Mouse (Mus musculus) G1E (cell line): ENCODE results near the gene Dapp1. TPM values are rescaled to one million over a fixed set of nuclear protein-coding genes. Genes with fewer than 3 reads are reported as not detected.

ENCODE experiments used
- ATAC-seq: 2 replicates; pipeline ENCODE4 v1.8.0; 2016; ENCODE audit warnings: mild to moderate bottlenecking; ENCODE audit not compliant: insufficient number of reproducible peaks, poor library complexity, low FRiP score, severe bottlenecking; ENCODE audit errors: extremely low read depth
- DNase-seq: peaks from one replicate; pipeline ENCODE4 v3.0.0; 2012; ENCODE audit warnings: low spot score
- H3K27me3 ChIP-seq: 2 replicates; pipeline ENCODE4 v1.6.1; 2012; ENCODE audit warnings: mild to moderate bottlenecking, low read length, inconsistent platforms; ENCODE audit not compliant: insufficient read depth
- H3K36me3 ChIP-seq: replicated peaks from 2 replicates; pipeline ENCODE3; 2012; ENCODE audit warnings: mild to moderate bottlenecking, inconsistent platforms
- H3K4me1 ChIP-seq: 2 replicates; pipeline ENCODE4 v1.6.1; 2012; ENCODE audit warnings: low read depth, low read length, inconsistent platforms, mixed read lengths; ENCODE audit not compliant: insufficient read depth
- H3K4me3 ChIP-seq: 2 replicates; pipeline ENCODE4 v1.5.1; 2012; ENCODE audit warnings: low read depth, mild to moderate bottlenecking, inconsistent platforms, low read length, moderate library complexity, mixed read lengths
- H3K9me3 ChIP-seq: replicated peaks from 2 replicates; pipeline ENCODE4 v1.6.1; 2012; ENCODE audit warnings: inconsistent platforms
- CTCF ChIP-seq: IDR thresholded peaks from 2 replicates; pipeline ENCODE4 v1.5.1; 2012; ENCODE audit warnings: low read depth, low read length, inconsistent platforms, mixed read lengths
- GATA1 ChIP-seq: IDR thresholded peaks from 2 replicates; pipeline ENCODE4 v1.6.1; 2012; ENCODE audit warnings: borderline replicate concordance, low read length, inconsistent platforms, mixed read lengths
- GATA2 ChIP-seq: IDR thresholded peaks from 2 replicates; pipeline ENCODE4 v1.6.1; 2012; ENCODE audit warnings: low read depth, low read length, inconsistent platforms, borderline replicate concordance
- POLR2AphosphoS5 ChIP-seq: IDR thresholded peaks from 2 replicates; pipeline ENCODE4 v1.6.1; 2012; ENCODE audit warnings: low read depth, low read length, inconsistent platforms; ENCODE audit not compliant: insufficient replicate concordance
- TAL1 ChIP-seq: conservative IDR thresholded peaks from 2 replicates; pipeline ENCODE4 v1.6.1; 2012; ENCODE audit warnings: low read depth, low read length, inconsistent platforms, mixed read lengths
- polyA plus RNA-seq: library from polyadenylated mRNA; stranded (reverse); fragments of >175 nt; gene quantifications from 2 replicates; pipeline ENCODE4 v1.2.3, GENCODE M21; 2012
- total RNA-seq, 2 experiments: library from RNA; stranded (forward) in 1 of 2; stranded (reverse) in 1 of 2; fragments of 200-1000 nt in 1 of 2; fragments of >200 nt in 1 of 2; fragmentation: Nextera tagmentation in 1 of 2; gene quantifications; 2 replicates each; pipeline ENCODE4 v1.2.3; 2014 to 2017

Gene Dapp1
- total and polyA plus RNA-seq, 3 experiments, result 37.2 to 441 (median 301) TPM

- no peak overlapping the region for H3K4me3 ChIP-seq
- H3K36me3 ChIP-seq, result no peaks in the 10 kb centered on the region
- ATAC-seq (no peak), DNase-seq (no peak)
- H3K9me3 ChIP-seq, result no peaks in the 10 kb centered on the region
- peaks cover 14% of the 10 kb centered on the region; the same call in 1 of the 2 replicates for H3K27me3 ChIP-seq
- no peak for TF ChIP-seq CTCF
- TF ChIP-seq POLR2AphosphoS5, result no peak
- TF ChIP-seq GATA1, result no peak
- TF ChIP-seq GATA2, result no peak
- TF ChIP-seq TAL1, result no peak
- H3K4me1 ChIP-seq, result peaks cover 23% of the 10 kb centered on the region
Observed at GRCm38 (mm10) chr3:137995486-137995885, 14.1 kb upstream of the Dapp1 start.

DNA sequence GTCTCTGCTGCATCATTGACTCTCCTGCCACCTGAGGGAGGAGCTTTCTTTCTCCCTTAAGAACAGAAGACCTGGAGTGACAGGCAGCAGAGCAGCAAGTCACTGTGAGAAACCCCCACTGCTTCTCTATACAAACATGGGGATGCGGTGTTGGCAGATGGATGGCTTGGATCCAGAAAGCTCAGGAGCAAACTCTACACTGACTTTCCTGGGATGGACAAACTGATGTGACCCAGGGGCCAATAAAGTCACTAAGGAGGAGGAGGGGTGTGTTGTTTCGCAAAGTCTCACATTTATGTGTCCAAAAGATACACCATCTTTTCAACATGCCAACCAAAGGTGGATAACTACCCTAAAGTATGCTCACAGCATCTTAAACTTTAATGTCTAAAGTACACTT, 12.9 kb upstream of the Dapp1 start:
- no peaks in the 10 kb centered on the region for H3K36me3 ChIP-seq
- no peak overlapping the region for H3K4me3 ChIP-seq
- no peak for TF ChIP-seq GATA1
- no peak for TF ChIP-seq GATA2
- no peak for TF ChIP-seq TAL1
- TF ChIP-seq POLR2AphosphoS5, result no peak
- TF ChIP-seq CTCF, result no peak
- DNase-seq, result no peak
- no peaks in the 10 kb centered on the region for H3K9me3 ChIP-seq
- peaks cover 23% of the 10 kb centered on the region for H3K4me1 ChIP-seq
- H3K27me3 ChIP-seq, result peaks cover 14% of the 10 kb centered on the region; the same call in 1 of the 2 replicates
- no peak for ATAC-seq

- H3K9me3 ChIP-seq, result peaks cover 3% of the 10 kb centered on the region; the same call in 1 of the 2 replicates
- DNase-seq (no peak), ATAC-seq (no peak)
- TF ChIP-seq TAL1, result no peak
- 0 out of 2 replicates have a peak, but pooled peaks have one; percentile 21 for TF ChIP-seq CTCF
- H3K27me3 ChIP-seq, result peaks cover 10% of the 10 kb centered on the region; the same call in 1 of the 2 replicates
- no peak overlapping the region for H3K4me3 ChIP-seq
- H3K4me1 ChIP-seq, result peaks cover 20% of the 10 kb centered on the region
- no peaks in the 10 kb centered on the region for H3K36me3 ChIP-seq
Observed at GRCm38 (mm10) chr3:137992366-137992765, 11.0 kb upstream of the Dapp1 start.

GRCm38 (mm10) chr3:137991183-137991582, 9.8 kb upstream of the Dapp1 start:
- peaks cover 3% of the 10 kb centered on the region; the same call in 1 of the 2 replicates for H3K9me3 ChIP-seq
- H3K36me3 ChIP-seq, result no peaks in the 10 kb centered on the region
- TF ChIP-seq CTCF, result peak; percentile 93
- TF ChIP-seq POLR2AphosphoS5, result no peak
- peak; percentile 96 for ATAC-seq
- H3K27me3 ChIP-seq, result peaks cover 10% of the 10 kb centered on the region; the same call in 1 of the 2 replicates
- no peak overlapping the region for H3K4me3 ChIP-seq
- peak; percentile 74 for DNase-seq
- peaks cover 22% of the 10 kb centered on the region for H3K4me1 ChIP-seq

- TF ChIP-seq POLR2AphosphoS5 (no peak), GATA2 (no peak), TAL1 (no peak), CTCF (no peak), GATA1 (no peak)
- Histone ChIP-seq H3K27me3 (0 out of 2 replicates have a peak, but pooled peaks cover 5% of the 10 kb centered on the region), H3K36me3 (no peaks in the 10 kb centered on the region), H3K4me3 (no peak overlapping the region), H3K4me1 (peaks cover 32% of the 10 kb centered on the region), H3K9me3 (peaks cover 3% of the 10 kb centered on the region; the same call in 1 of the 2 replicates)
- no peak for ATAC-seq
- no peak for DNase-seq
Observed at GRCm38 (mm10) chr3:137989405-137989804, 8.1 kb upstream of the Dapp1 start.

- TF ChIP-seq GATA2, result no peak
- TF ChIP-seq GATA1, result no peak
- no peak for TF ChIP-seq CTCF
- no peak for TF ChIP-seq TAL1
- TF ChIP-seq POLR2AphosphoS5, result no peak; the same call in 1 of the 2 replicates
- no peaks in the 10 kb centered on the region for H3K27me3 ChIP-seq
- ATAC-seq (peak; percentile 17; the same call in 1 of the 2 replicates), DNase-seq (no peak)
- H3K9me3 ChIP-seq, result no peaks in the 10 kb centered on the region
- H3K4me3 ChIP-seq, result peak overlapping the region; percentile 76
- peaks cover 38% of the 10 kb centered on the region for H3K36me3 ChIP-seq
- H3K4me1 ChIP-seq, result peaks cover 50% of the 10 kb centered on the region
Observed at GRCm38 (mm10) chr3:137980435-137981381, 637 bp downstream of the Dapp1 start.

DNA sequence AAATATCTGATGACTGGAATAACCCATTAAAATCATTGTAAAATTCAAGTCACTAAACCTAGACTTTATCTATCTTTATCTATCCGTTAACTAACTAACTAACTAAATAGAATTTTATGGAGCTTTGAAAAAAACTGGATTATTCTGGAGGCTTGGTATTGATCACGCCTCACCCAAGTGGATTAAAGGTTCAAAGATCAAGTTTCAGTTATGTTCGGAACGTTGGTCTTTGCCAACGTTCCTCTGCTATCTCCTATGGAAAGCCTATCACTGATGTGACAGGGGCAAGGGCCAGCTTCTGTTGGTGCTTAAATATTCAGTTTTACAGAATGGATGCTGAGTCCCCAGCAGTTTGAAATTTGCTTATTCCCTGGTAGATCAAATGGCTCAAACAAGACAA, 3.1 kb downstream of the Dapp1 start:
- Histone ChIP-seq H3K27me3 (no peaks in the 10 kb centered on the region), H3K4me1 (peaks cover 58% of the 10 kb centered on the region), H3K36me3 (peaks cover 55% of the 10 kb centered on the region), H3K9me3 (no peaks in the 10 kb centered on the region), H3K4me3 (peak overlapping the region; percentile 76)
- no peak for TF ChIP-seq GATA1
- no peak for TF ChIP-seq CTCF
- no peak for TF ChIP-seq TAL1
- TF ChIP-seq GATA2, result no peak
- no peak for TF ChIP-seq POLR2AphosphoS5
- no peak for ATAC-seq
- DNase-seq, result no peak
